In the genomic region with DNA sequence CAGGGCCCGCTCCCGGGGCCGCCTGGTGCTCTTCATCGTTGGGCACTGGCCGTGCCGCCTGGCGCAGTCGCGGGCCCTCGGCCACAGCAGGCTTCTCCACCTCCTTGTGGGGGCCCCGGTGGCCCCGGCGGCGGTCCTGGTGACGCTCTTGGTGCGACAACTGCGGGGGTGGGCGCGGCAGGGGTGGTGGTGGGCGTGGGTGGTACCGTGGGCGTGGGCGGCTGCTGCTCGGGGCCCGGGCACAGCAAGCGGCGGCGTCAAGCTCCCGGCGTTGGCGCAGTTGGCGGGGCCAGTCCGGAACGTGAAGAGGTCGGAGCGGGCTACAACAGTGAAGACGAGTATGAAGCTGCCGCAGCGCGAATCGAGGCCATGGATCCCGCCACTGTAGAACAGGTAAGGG, we compare ENCODE assay signal across 8 mouse cellular contexts. TPM values are rescaled to one million over a fixed set of nuclear protein-coding genes. Genes with fewer than 3 reads are reported as not detected.
DNase-seq lines count a peak whose midpoint lies in the region; ATAC-seq and TF ChIP-seq lines count a peak whose summit lies in the region.

No protein-coding gene starts in this region.

- no peaks in the 10 kb centered on the region for H3K27me3 ChIP-seq in MEL (ENCODE audit: control insufficient read depth in 1 of 2, insufficient read depth in 2 of 2, low read length in 2 of 2)
- H3K27me3 ChIP-seq in erythroblast, embryonic 14.5 days (ENCODE audit: control insufficient read depth) = no peaks in the 10 kb centered on the region; the same call in 1 of the 2 replicates
- no peaks in the 10 kb centered on the region for H3K27me3 ChIP-seq in intestine, embryonic 15.5 days (replicated peaks)
- no peaks in the 10 kb centered on the region for H3K27me3 ChIP-seq in testis, adult 2 months (ENCODE audit: control insufficient read depth, insufficient read depth, low read length)

- DNase-seq in kidney, adult 18-20 months = peak; percentile 5
- no peak for DNase-seq in kidney, adult 11 months
- DNase-seq in MEL (ENCODE audit: low read depth, low spot score) = peak; percentile 61
- peak; percentile 37 to 38 for DNase-seq in lung, postnatal 4 days

- H3K4me2 ChIP-seq in intestine, embryonic 15.5 days (replicated peaks) = peak overlapping the region; percentile 62

- H3K9me3 ChIP-seq in MEL (replicated peaks; ENCODE audit: insufficient read depth, low read length) = no peaks in the 10 kb centered on the region
- peaks cover 10% of the 10 kb centered on the region for H3K9me3 ChIP-seq in erythroblast, embryonic 14.5 days (ENCODE audit: control insufficient read depth, low read length)
- H3K9me3 ChIP-seq in intestine, embryonic 15.5 days = no peaks in the 10 kb centered on the region

- no peak for TF ChIP-seq CTCF in MEL (IDR thresholded peaks at IDR 0.05 in 2 of 3, conservative IDR thresholded peaks at IDR 0.05 in 1 of 3; ENCODE audit: control insufficient read depth in 1 of 3, insufficient read depth in 1 of 3, low read depth in 2 of 3, low read length in 3 of 3, poor library complexity in 1 of 3, severe bottlenecking in 1 of 3)
- TF ChIP-seq CTCF in testis, adult 2 months (IDR thresholded peaks at IDR 0.05; ENCODE audit: control insufficient read depth, insufficient read depth, insufficient replicate concordance, low read depth, low read length) = no peak

- peak overlapping the region; percentile 79 for H3K27ac ChIP-seq in MEL (ENCODE audit: control insufficient read depth, low read depth, low read length)
- peak overlapping the region; percentile 88 for H3K27ac ChIP-seq in intestine, embryonic 15.5 days
- peak overlapping the region; percentile 95 for H3K27ac ChIP-seq in testis, adult 2 months (ENCODE audit: control insufficient read depth, insufficient read depth, low read depth, low read length)

- H3K36me3 ChIP-seq in MEL (ENCODE audit: control insufficient read depth in 1 of 2, insufficient read depth in 2 of 2, low read length in 2 of 2) = peaks cover 2 to 36% of the 10 kb centered on the region in 2 experiments; a peak in 2 of 4 replicates
- H3K36me3 ChIP-seq in erythroblast, embryonic 14.5 days (ENCODE audit: control insufficient read depth) = peaks cover 46% of the 10 kb centered on the region
- H3K36me3 ChIP-seq in intestine, embryonic 15.5 days = no peaks in the 10 kb centered on the region
- H3K36me3 ChIP-seq in testis, adult 2 months (ENCODE audit: control insufficient read depth, insufficient read depth, low read length) = no peaks in the 10 kb centered on the region

- TF ChIP-seq RAD21 in MEL (IDR thresholded peaks at IDR 0.05; ENCODE audit: low read depth, low read length) = no peak

- peak overlapping the region; percentile 58 to 90 for H3K4me3 ChIP-seq in MEL (ENCODE audit: control insufficient read depth in 1 of 2, insufficient read depth in 1 of 2, low read depth in 2 of 2, low read length in 2 of 2)
- H3K4me3 ChIP-seq in erythroblast, embryonic 14.5 days (replicated peaks) = peak overlapping the region; percentile 94
- peak overlapping the region; percentile 67 for H3K4me3 ChIP-seq in intestine, embryonic 15.5 days (replicated peaks)
- peak overlapping the region; percentile 96 for H3K4me3 ChIP-seq in testis, adult 2 months (ENCODE audit: control insufficient read depth, low read depth, low read length)

- TF ChIP-seq POLR2A in MEL (IDR thresholded peaks at IDR 0.05; ENCODE audit: control insufficient read depth in 1 of 2, insufficient read depth in 1 of 2, low read depth in 1 of 2, low read length in 2 of 2, poor library complexity in 1 of 2) = no peak
- TF ChIP-seq POLR2A in testis, adult 2 months (IDR thresholded peaks at IDR 0.05; ENCODE audit: control insufficient read depth, low read depth, low read length) = no peak

- peaks cover 7 to 24% of the 10 kb centered on the region in 2 experiments for H3K4me1 ChIP-seq in MEL (ENCODE audit: control insufficient read depth in 1 of 2, insufficient read depth in 2 of 2, low read length in 2 of 2)
- H3K4me1 ChIP-seq in erythroblast, embryonic 14.5 days (ENCODE audit: control insufficient read depth) = peaks cover 66% of the 10 kb centered on the region
- no peaks in the 10 kb centered on the region for H3K4me1 ChIP-seq in intestine, embryonic 15.5 days (replicated peaks)
- H3K4me1 ChIP-seq in testis, adult 2 months (ENCODE audit: control insufficient read depth, insufficient read depth, low read length) = no peaks in the 10 kb centered on the region

- peak overlapping the region; percentile 91 for H3K9ac ChIP-seq in MEL (ENCODE audit: control insufficient read depth, low read depth, low read length, poor library complexity, severe bottlenecking)
- peak overlapping the region; percentile 71 for H3K9ac ChIP-seq in intestine, embryonic 15.5 days

- 16% methylated on average over 41 of the region's 42 CpGs for WGBS in intestine, embryonic 15.5 days

- peaks cover 52% of the 10 kb centered on the region for H3K79me2 ChIP-seq in MEL (ENCODE audit: control insufficient read depth, insufficient read depth, low read length, poor library complexity)

- no peak for ATAC-seq in intestine, embryonic 15.5 days
- no peak for ATAC-seq in megakaryocyte-erythroid progenitor cell, adult 5-6 weeks (replicated peaks; ENCODE audit: low FRiP score, low TSS enrichment, poor library complexity, severe bottlenecking)

- TF ChIP-seq EP300 in MEL (IDR thresholded peaks at IDR 0.05; ENCODE audit: low read depth in 1 of 2, low read length in 2 of 2) = no peak

TF ChIP-seq in MEL, 35 proteins besides CTCF, POLR2A, EP300 and RAD21:
- TF ChIP-seq E2F4 (IDR thresholded peaks at IDR 0.05; ENCODE audit: borderline replicate concordance, low read depth, low read length) (no peak), CHD1 (IDR thresholded peaks at IDR 0.05; ENCODE audit: low read depth, low read length) (0 out of 2 replicates have a peak, but pooled peaks have one; percentile 61)

RNA-seq across cellular contexts. Expression of gene Otud5, which starts 1.2 kb away (rescaled TPM):
- total RNA-seq in MEL (2012; rRNA removed) = 76.4 and 82.6 TPM in 2 replicates
- polyA plus RNA-seq in MEL (2012; ENCODE audit: insufficient read depth in 1 of 2, insufficient read length in 2 of 2, low read depth in 1 of 2, low replicate concordance in 2 of 2, missing spikeins in 1 of 2) = 1,000 to 10,000 TPM in 1 of 2 experiments, 100 to 1,000 TPM in 1; 197 to 1,180 TPM
- polyA plus RNA-seq in erythroblast, embryonic 14.5 days (2012) = 36.0 and 44.0 TPM in 2 replicates
- 37.6 and 37.7 TPM in 2 replicates for polyA plus RNA-seq in intestine, embryonic 15.5 days (2015; fragmentation: Nextera tagmentation; extraction: Ambion mirVana)
- polyA plus RNA-seq in testis, adult 2 months (2012; rRNA removed) = 7.0 and 8.2 TPM in 2 replicates
- 59.5 and 83.5 TPM in 2 replicates for total RNA-seq in megakaryocyte-erythroid progenitor cell, adult 5-6 weeks (2014; fragmentation: Nextera tagmentation)
- total RNA-seq in megakaryocyte-erythroid progenitor cell, adult 5-6 weeks (2017) = 50.0 and 64.6 TPM in 2 replicates

RNA-seq across cellular contexts. Expression of gene Kcnd1, which starts 20.2 kb away (rescaled TPM):
- 0.26 and 0.31 TPM in 2 replicates for total RNA-seq in MEL (2012; rRNA removed)
- 1 to 10 TPM in 1 of 2 experiments, not detected in 1; 1.4 TPM for polyA plus RNA-seq in MEL (2012; ENCODE audit: insufficient read depth in 1 of 2, insufficient read length in 2 of 2, low read depth in 1 of 2, low replicate concordance in 2 of 2, missing spikeins in 1 of 2)
- polyA plus RNA-seq in erythroblast, embryonic 14.5 days (2012) = 0.03 TPM in 2 replicates
- 1.5 and 2.1 TPM in 2 replicates for polyA plus RNA-seq in intestine, embryonic 15.5 days (2015; fragmentation: Nextera tagmentation; extraction: Ambion mirVana)
- 0.79 and 1.3 TPM in 2 replicates for polyA plus RNA-seq in testis, adult 2 months (2012; rRNA removed)
- total RNA-seq in megakaryocyte-erythroid progenitor cell, adult 5-6 weeks (2014; fragmentation: Nextera tagmentation) = 0.55 and 2.2 TPM in 2 replicates
- total RNA-seq in megakaryocyte-erythroid progenitor cell, adult 5-6 weeks (2017) = 1.9 and 2.2 TPM in 2 replicates

RNA-seq across cellular contexts. Expression of gene Pim2, which starts 35.7 kb away (rescaled TPM):
- 5.9 and 6.4 TPM in 2 replicates for total RNA-seq in MEL (2012; rRNA removed)
- polyA plus RNA-seq in MEL (2012; ENCODE audit: insufficient read depth in 1 of 2, insufficient read length in 2 of 2, low read depth in 1 of 2, low replicate concordance in 2 of 2, missing spikeins in 1 of 2) = 10 to 100 TPM in 1 of 2 experiments, not detected in 1; 21.7 TPM
- 0.60 and 0.94 TPM in 2 replicates for polyA plus RNA-seq in erythroblast, embryonic 14.5 days (2012)
- 11.3 and 12.6 TPM in 2 replicates for polyA plus RNA-seq in intestine, embryonic 15.5 days (2015; fragmentation: Nextera tagmentation; extraction: Ambion mirVana)
- 4.5 and 4.6 TPM in 2 replicates for polyA plus RNA-seq in testis, adult 2 months (2012; rRNA removed)
- total RNA-seq in megakaryocyte-erythroid progenitor cell, adult 5-6 weeks (2014; fragmentation: Nextera tagmentation) = 11.4 and 16.2 TPM in 2 replicates
- 2.1 and 2.2 TPM in 2 replicates for total RNA-seq in megakaryocyte-erythroid progenitor cell, adult 5-6 weeks (2017)

RNA-seq across cellular contexts. Expression of gene Slc35a2, which starts 41.5 kb away (rescaled TPM):
- total RNA-seq in MEL (2012; rRNA removed) = 66.7 and 67.0 TPM in 2 replicates
- 10 to 100 TPM in 1 of 2 experiments, not detected in 1; 96.0 TPM for polyA plus RNA-seq in MEL (2012; ENCODE audit: insufficient read depth in 1 of 2, insufficient read length in 2 of 2, low read depth in 1 of 2, low replicate concordance in 2 of 2, missing spikeins in 1 of 2)
- polyA plus RNA-seq in erythroblast, embryonic 14.5 days (2012) = 4.4 and 4.8 TPM in 2 replicates
- polyA plus RNA-seq in intestine, embryonic 15.5 days (2015; fragmentation: Nextera tagmentation; extraction: Ambion mirVana) = 36.5 and 39.5 TPM in 2 replicates
- 19.8 and 22.3 TPM in 2 replicates for polyA plus RNA-seq in testis, adult 2 months (2012; rRNA removed)
- 13.2 and 19.3 TPM in 2 replicates for total RNA-seq in megakaryocyte-erythroid progenitor cell, adult 5-6 weeks (2014; fragmentation: Nextera tagmentation)
- 9.8 and 16.1 TPM in 2 replicates for total RNA-seq in megakaryocyte-erythroid progenitor cell, adult 5-6 weeks (2017)

RNA-seq across cellular contexts. Expression of gene Gripap1, which starts 52.8 kb away (rescaled TPM):
- 36.2 and 40.5 TPM in 2 replicates for total RNA-seq in MEL (2012; rRNA removed)
- 100 to 1,000 TPM in 1 of 2 experiments, 10 to 100 TPM in 1; 84.6 to 244 TPM for polyA plus RNA-seq in MEL (2012; ENCODE audit: insufficient read depth in 1 of 2, insufficient read length in 2 of 2, low read depth in 1 of 2, low replicate concordance in 2 of 2, missing spikeins in 1 of 2)
- polyA plus RNA-seq in erythroblast, embryonic 14.5 days (2012) = 3.5 and 4.8 TPM in 2 replicates
- 35.4 and 35.5 TPM in 2 replicates for polyA plus RNA-seq in intestine, embryonic 15.5 days (2015; fragmentation: Nextera tagmentation; extraction: Ambion mirVana)
- polyA plus RNA-seq in testis, adult 2 months (2012; rRNA removed) = 11.3 and 11.9 TPM in 2 replicates
- 64.4 and 98.4 TPM in 2 replicates for total RNA-seq in megakaryocyte-erythroid progenitor cell, adult 5-6 weeks (2014; fragmentation: Nextera tagmentation)
- total RNA-seq in megakaryocyte-erythroid progenitor cell, adult 5-6 weeks (2017) = 78.9 and 102 TPM in 2 replicates
